Mouse (Mus musculus) heart, adult 18-20 months (tissue): ENCODE measurements around the gene Tmprss7. TPM values are rescaled to one million over a fixed set of nuclear protein-coding genes. Genes with fewer than 3 reads are reported as not detected.

Source experiments
- DNase-seq, 2 experiments: peaks; one replicate each; pipeline ENCODE4 v3.0.0; 2021 to 2022; ENCODE audit warnings: mixed read lengths in 1 of 2
- total RNA-seq, 2 experiments: library from RNA; stranded (reverse); gene quantifications; 2 replicates each; pipeline ENCODE4 v1.2.3; 2021

Tmprss7 gene
- total RNA-seq, 2 experiments from 2014 or later = not detected

DNA sequence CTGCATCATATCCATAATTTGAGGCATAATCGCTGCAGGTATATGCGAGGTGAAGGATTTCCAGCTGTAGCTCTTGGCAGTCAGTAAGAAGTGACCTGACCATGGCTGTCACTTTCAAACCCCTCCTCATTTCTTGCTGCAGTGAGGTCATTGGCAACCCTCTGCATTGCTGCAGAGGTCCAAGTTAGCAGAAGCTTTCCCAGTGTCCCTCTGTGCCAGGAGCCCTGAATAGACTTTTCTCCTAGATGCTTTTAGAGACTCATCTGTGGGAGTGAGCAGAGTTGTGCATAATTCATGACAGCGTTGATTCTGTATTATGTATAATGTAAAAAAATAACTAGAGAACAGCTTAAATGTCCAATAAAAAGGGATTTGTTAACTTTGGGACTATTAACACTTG, 8.2 kb downstream of the Tmprss7 start:
- no peak for DNase-seq

DNA sequence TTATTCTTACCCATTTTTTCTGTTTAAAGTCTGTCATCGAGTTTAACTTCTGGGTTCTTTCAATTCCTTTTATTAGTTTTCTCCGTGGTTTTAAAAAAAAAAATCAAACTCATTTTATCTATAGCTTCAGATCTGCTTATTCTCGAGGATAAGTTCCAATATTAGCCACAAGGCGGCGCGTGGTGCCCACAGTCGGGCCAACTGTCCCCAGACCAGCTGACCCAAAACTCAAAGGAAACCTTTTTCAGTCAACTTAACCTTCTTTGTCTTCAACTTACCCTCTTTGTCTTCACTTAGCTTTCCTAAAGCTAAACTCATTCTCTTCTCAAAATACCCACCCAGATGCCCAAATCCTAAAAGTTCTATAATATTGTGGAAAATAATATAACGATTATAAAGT, 8.6 kb downstream of the Tmprss7 start:
- DNase-seq = peak; percentile 24 to 82

- peak in 1 of 2 experiments; percentile 3 for DNase-seq
These were observed 17.0 kb downstream of the Tmprss7 start for GRCm38 (mm10) chr16:45676462-45676861.

DNA sequence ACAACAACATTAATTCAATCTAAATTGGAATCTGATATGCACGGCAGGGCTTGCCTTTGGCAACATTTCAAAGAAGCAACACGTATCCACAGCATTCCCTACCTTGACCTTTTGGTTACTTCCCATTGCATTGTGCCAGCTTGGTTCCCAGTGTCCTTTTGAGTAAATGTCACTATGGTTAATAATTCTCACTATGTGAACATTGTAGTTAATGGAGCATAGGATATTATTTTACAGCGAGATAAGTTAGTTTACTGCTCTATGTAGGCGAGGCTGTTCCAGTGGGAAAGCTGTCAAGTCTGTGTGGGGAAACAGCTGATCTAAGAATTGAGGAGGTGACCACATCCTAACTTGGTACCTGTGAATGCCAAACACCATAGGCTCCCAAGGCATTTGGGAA, 23.5 kb downstream of the Tmprss7 start:
- DNase-seq = no peak

DNA sequence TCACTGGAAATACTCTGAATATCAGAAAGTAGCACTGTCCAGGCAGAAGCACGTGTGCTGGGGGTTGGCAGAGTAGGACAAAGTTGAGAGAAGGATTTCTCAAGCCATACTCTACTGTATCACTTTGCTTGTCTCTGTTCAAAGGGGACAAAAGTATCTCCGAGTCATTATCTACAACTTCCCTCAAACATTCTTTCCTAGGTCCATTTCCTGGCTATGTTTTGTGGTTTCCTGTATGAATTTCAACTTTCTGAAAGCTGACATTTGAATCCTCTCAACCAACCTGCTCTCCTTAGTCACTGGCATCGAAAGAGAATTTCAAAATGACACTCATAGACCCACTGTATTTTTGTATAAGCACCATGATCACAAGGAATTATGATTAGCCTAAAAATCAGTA, 25.3 kb downstream of the Tmprss7 start:
- DNase-seq = no peak

DNA sequence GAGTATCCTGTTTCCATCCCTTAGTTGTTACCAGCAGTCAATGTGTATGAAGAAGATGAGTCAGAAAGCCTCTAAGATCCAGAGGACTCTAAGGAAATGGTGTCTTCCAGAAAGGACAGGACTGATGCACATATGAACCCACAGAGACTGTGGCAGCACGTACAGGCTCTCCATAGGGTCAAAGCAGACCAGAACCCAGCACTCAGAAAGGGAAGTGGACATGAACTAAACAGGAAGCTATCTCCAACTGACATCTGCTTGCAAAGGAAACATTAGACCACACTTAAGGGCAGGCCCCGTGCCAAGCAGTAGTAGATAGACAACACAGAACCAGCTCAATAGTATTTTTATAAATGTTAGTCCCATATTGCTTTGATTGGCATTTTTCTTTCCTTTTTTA, 27.3 kb downstream of the Tmprss7 start:
- DNase-seq = peak; percentile 5 to 35

DNA sequence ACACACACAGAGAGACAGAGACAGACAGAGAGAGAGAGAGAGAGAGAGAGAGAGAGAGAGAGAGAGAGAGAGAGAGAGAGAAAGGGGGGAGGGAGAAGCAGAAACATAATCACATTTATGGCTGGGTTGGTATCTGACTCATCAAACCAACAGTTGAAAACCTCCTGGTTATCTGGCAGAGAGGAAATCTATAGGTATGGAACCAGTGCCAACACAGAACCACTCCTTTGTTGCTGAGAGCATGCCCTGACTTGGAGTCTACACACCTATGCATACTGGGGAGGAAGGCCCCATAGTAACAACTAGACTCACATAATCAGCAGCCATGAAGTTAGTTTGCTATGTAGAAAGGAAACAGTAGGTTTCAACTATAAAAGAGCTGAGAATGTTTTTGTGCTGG, 31.1 kb downstream of the Tmprss7 start:
- no peak for DNase-seq

GRCm38 (mm10) chr16:45659596-45659995, 33.9 kb downstream of the Tmprss7 start:
- no peak for DNase-seq

DNA sequence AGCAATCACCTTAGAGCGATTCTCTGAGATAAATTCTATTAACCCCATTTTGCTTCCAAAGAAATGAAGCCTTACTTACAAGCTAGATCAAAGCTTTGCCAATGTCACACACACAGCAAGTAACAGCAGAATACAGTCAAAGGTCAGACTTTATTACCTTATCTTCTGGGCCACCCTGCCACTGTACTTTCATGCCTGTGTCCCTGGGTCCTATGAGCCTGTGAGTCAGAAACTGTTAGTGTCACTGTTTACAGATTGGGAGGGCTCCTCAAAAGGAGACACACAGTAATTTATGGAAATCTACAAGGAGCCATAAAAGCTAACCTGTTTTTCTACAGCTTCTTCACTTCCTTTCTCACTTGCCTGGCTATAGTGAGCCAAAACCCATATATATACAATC, 35.2 kb downstream of the Tmprss7 start:
- no peak for DNase-seq

- peak in 1 of 2 experiments; percentile 4 for DNase-seq
These were observed 35.8 kb downstream of the Tmprss7 start for GRCm38 (mm10) chr16:45657574-45658159.

DNA sequence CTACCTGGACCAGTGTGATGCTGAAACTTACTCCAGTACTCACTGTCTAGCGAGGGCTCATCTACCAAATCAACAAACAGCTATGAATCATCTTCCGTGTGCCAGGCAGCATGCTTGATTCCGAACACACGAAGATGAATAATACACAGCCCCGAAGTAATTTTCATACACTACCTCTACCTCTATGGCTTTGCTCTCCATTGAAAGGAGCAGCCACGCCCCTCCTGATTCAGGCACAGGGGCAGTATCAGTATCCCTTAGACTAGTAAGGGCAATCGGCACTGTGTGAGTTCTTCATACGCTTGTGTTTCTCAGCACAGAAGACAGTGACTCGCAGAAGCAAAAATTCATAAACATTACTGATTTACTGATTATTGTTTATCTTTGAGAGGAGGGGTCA, 39.0 kb downstream of the Tmprss7 start:
- DNase-seq = no peak

GRCm38 (mm10) chr16:45653934-45654332, 39.5 kb downstream of the Tmprss7 start, which contains the start of gene BC016579:
Gene BC016579, minus strand, starts transcription at chr16:45654068.
- DNase-seq = no peak

DNA sequence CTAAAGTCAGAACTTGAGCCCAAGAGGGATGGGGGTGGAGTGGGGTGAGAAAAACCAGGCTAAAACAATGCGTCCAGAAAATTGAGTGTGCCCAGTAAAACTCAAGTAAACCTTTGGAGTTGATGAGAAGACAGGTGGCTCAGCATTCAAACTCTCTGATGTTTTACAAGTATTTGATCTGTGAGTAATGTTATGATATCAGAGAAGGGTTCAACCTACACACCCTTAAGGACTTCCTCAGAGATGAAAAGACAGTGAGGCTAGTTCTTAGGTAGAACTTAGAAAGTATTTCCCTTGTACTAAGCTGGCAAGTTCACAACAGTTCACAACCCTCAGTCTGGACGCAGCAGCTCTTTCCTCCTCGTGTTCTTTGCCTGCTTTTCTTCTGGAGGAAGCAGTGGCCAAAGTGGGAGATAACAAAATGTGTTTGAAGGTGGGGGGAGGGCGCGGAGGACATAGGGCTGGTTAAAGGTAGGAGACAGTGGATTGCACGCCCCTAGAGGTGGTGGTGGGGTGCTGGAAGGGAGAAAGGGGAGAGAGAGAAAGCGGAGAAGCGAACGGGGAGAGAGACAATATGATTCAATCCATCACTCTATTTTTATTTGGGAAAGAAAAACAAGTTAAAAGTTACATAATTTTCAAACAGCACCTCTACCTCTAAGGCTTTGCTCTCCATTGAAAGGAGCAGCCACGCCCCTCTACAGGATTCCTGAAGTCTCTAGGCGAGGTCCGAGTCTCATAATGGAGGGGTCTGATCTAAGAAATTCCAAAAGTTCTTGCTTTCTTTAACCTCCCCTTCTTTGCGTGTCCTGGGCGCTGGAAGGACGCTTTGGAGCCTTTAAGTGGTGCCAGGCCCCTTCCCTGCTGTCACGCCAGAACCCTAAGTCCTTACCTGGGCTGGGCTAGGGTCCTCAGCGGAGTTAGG, 40.2 kb downstream of the Tmprss7 start:
- no peak for DNase-seq

- peak in 1 of 2 experiments; percentile 13 for DNase-seq
These were observed 42.0 kb downstream of the Tmprss7 start for GRCm38 (mm10) chr16:45651497-45651896.

DNA sequence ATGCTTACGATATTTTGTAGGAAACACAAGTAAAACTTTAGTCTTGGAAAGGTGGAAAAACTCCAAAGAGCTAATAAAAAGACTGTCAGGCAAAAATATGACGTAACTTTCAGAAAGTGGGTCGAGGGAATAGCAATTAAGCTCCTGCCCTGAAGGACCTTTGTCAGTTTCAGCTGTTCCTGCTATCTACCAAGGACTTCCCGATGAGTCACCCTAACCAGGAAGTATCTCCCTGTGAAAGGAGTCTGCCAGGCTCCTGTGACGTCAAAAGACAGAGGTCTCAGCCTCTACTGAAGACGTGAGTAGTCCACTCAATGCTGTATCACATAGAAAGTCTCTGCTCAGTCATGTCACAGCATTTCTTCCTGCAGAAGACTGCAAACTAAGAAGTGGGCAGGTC, 49.1 kb downstream of the Tmprss7 start:
- DNase-seq = peak in 1 of 2 experiments; percentile 38

DNA sequence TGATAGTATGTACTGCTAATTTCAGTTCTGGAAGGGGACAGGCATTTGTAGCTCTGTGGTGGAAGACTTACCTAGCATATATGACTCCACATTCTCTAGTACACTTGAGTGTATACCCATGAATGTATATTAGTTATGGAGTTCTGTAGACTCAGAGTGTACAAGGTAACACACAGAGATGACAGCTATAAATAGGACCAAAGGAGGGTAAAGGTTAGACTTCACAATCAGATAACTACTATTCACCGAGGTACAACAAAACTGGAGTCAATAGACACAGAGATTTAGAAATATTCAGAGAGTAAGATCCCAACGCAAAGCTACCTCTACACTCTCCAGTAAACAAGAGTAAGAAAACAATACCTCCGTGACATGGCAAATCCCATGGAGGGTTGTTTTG, 49.5 kb downstream of the Tmprss7 start:
- no peak for DNase-seq

DNA sequence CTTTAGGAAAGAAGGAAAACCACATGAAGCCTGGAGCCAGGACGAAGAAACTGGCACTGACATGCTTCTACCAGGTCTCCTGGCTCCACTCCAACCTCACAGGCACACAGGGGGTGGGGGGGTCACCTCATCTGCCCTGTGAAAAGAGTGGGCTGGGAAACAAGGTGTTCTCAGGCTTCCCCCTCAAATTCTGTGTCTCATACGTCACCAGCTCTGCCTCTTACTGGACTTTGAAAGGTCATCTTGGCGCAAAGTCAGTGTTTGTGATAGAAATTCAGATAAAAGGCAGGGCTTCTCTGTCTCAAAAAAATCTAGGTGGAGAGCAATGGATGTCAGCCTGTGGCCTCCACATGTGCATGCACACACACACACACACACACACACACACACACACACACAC, 52.2 kb downstream of the Tmprss7 start:
- DNase-seq = no peak

DNA sequence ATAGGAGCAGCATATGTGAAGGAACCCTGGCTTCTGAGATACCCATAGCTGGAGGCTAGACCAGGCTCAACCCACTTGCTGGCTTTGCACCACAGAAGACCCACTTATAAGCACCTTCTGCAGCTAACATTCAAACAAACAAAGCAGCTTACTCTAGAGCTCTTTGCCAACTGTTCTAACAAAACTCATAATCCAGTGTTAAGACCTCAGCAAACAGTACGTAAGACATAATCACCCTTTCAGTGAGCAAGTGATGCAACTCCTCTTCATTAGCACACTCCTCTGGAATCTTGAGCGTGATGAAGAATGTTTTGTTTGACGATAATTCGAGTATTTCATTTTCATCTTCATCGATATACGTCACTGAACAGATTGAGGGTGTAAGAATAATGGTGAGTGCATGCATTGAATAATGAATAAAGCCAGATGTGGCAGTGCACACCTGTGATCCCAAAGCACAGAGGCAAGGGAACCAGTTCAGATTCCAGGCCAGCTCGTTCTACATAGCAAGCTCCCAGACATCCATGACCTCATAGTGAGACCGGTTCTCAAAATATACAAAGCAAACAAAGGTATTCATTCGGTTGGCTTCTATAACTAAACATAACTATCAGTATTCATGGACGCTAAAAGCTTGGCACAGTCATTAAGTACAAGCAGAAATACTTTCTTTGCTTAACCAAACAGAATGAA, 53.2 kb downstream of the Tmprss7 start:
- no peak for DNase-seq

DNA sequence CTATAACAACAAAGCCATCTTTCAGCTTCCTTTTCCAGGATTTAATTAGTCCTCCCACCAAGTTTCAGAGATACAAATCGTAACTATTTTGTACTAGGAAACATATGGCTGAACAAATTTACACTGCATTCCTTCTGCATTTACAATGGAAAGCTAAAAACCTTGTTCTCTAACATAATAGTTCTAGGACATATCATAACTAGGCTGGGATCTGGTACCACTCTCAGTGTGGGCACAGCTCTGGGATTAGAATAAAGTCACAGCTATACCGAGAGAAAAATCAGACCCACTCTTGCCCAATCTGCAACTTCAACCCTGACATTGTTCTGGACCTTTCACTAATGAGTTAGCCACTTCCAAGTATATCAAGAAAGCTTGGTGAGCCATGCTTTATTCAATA, 57.6 kb downstream of the Tmprss7 start:
- no peak for DNase-seq

DNA sequence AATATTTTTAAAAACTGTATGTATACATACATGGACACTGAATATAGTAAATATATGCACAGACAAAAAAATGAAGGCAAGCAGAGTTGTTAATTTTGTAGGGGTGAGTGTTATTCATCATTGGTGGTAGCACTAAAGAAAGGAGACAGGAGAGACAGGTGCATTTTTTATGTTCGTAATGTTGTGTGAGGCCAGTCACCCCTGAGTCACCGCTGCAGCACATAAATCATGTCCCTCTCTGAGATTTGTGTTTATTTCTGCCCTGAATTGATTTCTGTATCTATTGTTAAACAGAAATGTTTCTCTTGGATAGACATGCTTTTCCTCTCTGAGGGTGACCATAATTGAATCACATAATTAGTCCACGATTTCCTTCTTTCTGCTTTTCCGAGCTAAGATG, 61.0 kb downstream of the Tmprss7 start:
- no peak for DNase-seq

- DNase-seq = peak; percentile 49 to 78
These were observed 63.0 kb downstream of the Tmprss7 start for GRCm38 (mm10) chr16:45630347-45630960.

DNA sequence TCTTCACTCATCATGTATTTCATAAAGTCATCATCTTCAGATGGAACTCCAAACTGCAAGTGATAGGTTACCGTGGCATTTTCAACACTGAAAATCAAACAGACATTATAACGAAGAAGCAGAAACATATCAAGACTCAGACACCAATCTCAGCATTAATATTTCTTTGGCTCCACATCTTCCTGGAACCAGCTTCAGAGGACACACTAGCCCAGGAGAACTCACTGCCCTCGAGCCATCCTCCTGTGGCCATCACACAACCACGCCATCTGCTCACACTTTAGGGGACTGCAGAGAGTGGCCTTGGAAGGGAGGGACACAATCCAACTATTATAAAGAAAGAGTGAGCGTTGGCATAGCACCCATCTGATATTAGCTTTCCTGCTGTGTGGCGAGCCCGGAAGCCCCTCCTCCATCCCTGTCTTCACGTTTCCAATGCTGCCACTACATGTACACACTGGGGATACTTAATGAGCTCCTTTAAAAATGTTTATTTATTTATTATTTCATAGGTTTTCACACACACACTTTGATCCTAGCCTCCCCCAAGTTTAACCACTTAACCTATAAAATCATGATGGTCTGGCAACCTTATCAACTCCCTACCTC, 63.9 kb downstream of the Tmprss7 start:
- DNase-seq = no peak
